Mouse (Mus musculus) retina, adult 2 months (tissue): ENCODE data around the gene Cops6.

Experiments
- DNase-seq: peaks from one replicate; pipeline ENCODE4 v3.0.0-alpha.2; 2012; ENCODE audit warnings: low read depth, low spot score

The Cops6 gene

GRCm38 (mm10) chr5:138187661-138188306 is 26.9 kb downstream of the Cops6 start:
- peak; percentile 74 for DNase-seq

GRCm38 (mm10) chr5:138193771-138194727 is 33.2 kb downstream of the Cops6 start, which contains the start of gene Mblac1:
Mblac1 (plus strand) TSS chr5:138194314.
- DNase-seq = peak; percentile 71

GRCm38 (mm10) chr5:138194755-138195345 is 34.0 kb downstream of the Cops6 start:
- DNase-seq = no peak

- DNase-seq = no peak
Measured at GRCm38 (mm10) chr5:138195463-138195862, 34.6 kb downstream of the Cops6 start.

GRCm38 (mm10) chr5:138199576-138199975 is 38.7 kb downstream of the Cops6 start:
- no peak for DNase-seq

- no peak for DNase-seq
Measured at GRCm38 (mm10) chr5:138202086-138202485, 41.2 kb downstream of the Cops6 start.

- no peak for DNase-seq
Measured at GRCm38 (mm10) chr5:138207253-138207652, 46.4 kb downstream of the Cops6 start.

- DNase-seq = no peak
Measured at GRCm38 (mm10) chr5:138207873-138208272, 47.0 kb downstream of the Cops6 start.
